Mouse (Mus musculus) gastrocnemius, postnatal 25 days (tissue): ENCODE measurements around the gene Pnp. TPM values are rescaled to one million over a fixed set of nuclear protein-coding genes. Genes with fewer than 3 reads are reported as not detected.
"Not testable (repeated sequence)": the region's sequence is repeated elsewhere in the genome, so short reads cannot be mapped to it uniquely, and the experiment has no call there.

Experiments
- DNase-seq: peaks from one replicate; pipeline ENCODE4 v3.0.0; 2022
- long read RNA-seq, 2 experiments: library from polyadenylated mRNA; stranded (forward); transcript quantifications; one replicate each; pipeline ENCODE4 v2.0.0; 2021
- total RNA-seq, 2 experiments: library from RNA; stranded (reverse); gene quantifications; 1 replicate in 1 of 2; 2 replicates in 1 of 2; pipeline ENCODE4 v1.2.3; 2021

The Pnp gene
- 1 to 10 TPM; 4.4 to 8.7 TPM for total RNA-seq
- long read RNA-seq, experiment 1, transcript Pnp-201 (6 exons, 2,942 nt): major isoform, 6 of 7 reads
- long read RNA-seq, experiment 1, partial matches to known transcripts: 1 of 7 reads
- long read RNA-seq, experiment 1, other reads (novel, unspliced or antisense): 0 of 7 reads
- long read RNA-seq, experiment 2, partial matches to known transcripts: 2 of 4 reads
- long read RNA-seq, experiment 2, other reads (novel, unspliced or antisense): 0 of 4 reads

- DNase-seq: peak; percentile 99
Observed at GRCm38 (mm10) chr14:50930754-50931492, at the start of gene Pnp, which contains the start of gene Pip4p1. Pnp (plus strand) TSS chr14:50931082. Pip4p1 (minus strand) TSS chr14:50930856.

GRCm38 (mm10) chr14:50891621-50892020 lies 39.3 kb upstream of the Pnp start:
- DNase-seq: no peak

DNA sequence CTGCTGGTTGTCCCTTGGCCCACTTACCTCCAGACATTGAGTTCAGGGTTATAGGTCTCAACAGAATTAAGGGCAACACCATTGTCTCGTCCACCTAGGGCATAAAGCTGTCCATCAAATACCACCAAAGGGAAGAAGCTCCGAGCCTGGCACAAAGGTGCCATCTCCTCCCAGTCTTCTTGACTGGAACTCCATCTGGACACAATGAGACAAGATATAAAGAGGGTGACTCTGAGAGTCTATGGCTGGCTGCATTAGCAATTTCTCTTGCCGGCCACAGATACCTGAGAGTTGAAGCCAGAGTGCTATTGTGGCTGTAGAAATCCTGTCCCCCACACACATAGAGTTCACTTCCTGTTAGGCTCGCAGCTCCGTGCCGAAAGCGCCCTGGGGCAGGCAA lies 38.8 kb upstream of the Pnp start:
- no peak for DNase-seq

DNA sequence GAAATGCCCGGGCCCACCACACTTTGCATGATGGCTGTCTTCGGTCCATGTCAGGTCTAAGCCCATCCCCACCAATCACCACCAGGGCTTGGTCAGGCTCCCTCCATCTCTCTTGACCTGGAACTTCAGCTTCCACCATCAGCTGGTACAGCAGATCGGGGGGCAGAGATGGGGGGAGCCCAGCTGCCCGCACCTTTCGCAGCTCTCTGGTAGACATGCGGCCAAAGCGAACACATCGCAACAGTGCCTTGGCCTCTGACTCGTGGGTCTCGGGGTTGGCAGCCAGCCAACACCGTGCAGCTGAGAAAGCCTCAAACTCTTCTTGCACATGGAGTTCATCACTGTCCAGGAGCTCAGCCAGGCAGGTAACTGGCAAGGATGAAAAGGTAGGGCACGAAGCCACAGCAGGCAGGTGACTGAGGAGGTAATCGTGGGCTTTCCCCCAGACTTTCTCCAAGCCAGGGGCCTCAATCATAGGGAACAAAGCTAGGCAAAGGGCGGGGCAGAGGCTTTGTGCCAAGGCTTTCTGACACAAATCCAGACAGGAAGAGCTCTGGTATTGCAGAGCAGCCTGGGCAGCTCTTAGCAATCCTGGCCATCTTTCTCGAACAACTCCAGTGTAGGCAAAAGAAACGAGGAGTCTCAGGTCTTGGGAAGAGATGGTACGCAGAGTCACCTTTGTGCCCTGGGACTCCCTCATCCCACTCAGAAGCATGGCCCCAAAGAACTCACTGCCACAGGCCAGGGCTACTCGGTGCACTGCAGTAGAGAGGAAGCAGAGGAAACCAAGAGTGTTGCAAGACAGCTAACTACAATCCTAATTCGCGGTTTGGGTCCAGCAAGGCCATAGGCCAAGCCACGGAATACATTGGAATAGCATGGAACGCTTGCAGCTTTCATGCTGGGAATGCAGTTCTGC lies 38.1 kb upstream of the Pnp start:
- DNase-seq: peak; percentile 21

GRCm38 (mm10) chr14:50895407-50895806 lies 35.5 kb upstream of the Pnp start:
- DNase-seq: no peak

- DNase-seq: peak; percentile 83
Observed at GRCm38 (mm10) chr14:50895985-50896746, 34.7 kb upstream of the Pnp start.

- DNase-seq: no peak
Observed at GRCm38 (mm10) chr14:50896747-50897373, 34.0 kb upstream of the Pnp start.

DNA sequence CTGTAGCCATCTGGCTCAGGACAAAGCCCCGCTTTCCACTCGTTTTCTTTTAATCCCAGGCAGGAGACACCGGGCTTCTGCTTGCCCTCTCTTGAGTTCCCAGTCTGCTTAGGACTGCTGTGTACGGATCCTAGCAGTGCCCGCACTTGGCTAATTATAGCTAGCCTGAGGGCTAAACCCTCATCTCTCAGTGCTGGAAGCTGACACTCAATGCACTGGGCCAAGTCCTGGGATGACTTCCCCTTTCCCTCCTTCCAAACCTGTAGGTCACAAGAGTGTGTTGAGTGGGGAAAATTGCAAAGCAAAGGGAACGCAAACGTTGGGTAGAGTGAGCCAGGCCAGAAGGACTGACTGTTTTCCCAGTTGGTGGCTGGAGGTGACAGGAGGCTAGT lies 33.5 kb upstream of the Pnp start, which contains the start of gene Klhl33:
Gene Klhl33, minus strand, starts transcription at position 134 of the 392 bp plus-strand sequence.
- peak; percentile 77 for DNase-seq

DNA sequence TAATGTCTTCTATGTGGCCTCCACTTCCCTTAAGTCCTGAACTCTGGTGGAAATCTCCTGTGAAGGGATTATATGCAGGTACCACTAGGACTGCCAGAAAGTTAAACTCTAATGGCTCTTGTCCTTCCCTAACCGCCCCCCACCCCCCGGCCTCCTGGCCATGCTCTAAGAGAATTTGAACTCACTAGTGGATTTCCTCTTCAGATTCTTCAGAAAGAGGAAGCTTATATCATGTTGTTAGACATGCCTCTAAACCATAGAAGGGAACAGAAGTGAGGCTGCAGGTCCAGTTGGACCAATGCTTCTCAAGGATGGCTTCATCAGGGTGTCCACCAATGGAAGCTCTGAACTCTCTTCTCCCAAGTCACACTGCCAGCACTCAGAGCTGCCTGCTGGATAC lies 32.9 kb upstream of the Pnp start:
- not testable (repeated sequence) for DNase-seq

GRCm38 (mm10) chr14:50903973-50904827 lies 26.7 kb upstream of the Pnp start:
- DNase-seq: peak; percentile 52

DNA sequence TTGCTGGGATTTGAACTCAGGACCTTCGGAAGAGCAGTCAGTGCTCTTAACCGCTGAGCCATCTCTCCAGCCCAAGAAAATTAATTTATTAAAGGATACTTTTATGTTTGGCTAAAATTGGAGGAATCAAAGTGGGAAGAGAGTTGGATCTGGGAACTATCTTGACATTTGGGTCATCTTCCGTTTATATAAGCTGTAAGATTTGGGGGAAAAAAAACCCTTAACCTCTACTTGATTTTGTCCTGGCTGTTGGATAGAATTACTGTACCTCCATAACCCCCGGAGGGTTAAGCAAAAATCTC lies 26.1 kb upstream of the Pnp start:
- no peak for DNase-seq

DNA sequence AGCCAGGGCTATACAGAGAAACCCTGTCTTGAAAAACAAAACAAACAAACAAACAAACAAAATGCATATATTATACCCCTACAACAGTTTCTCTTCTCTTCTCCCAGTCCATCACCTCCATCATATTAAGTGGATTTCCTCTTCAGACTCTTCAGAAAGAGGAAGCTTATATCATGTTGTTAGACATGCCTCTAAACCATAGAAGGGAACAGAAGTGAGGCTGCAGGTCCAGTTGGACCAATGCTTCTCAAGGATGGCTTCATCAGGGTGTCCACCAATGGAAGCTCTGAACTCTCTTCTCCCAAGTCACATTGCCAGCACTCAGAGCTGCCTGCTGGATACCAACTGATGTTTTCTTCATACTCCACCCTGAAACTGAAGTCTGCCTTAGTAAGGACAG lies 25.6 kb upstream of the Pnp start:
- DNase-seq: not testable (repeated sequence)

GRCm38 (mm10) chr14:50908126-50908525 lies 22.8 kb upstream of the Pnp start:
- no peak for DNase-seq

- no peak for DNase-seq
Observed at GRCm38 (mm10) chr14:50911356-50911755, 19.5 kb upstream of the Pnp start.

GRCm38 (mm10) chr14:50923437-50923836 lies 7.4 kb upstream of the Pnp start:
- DNase-seq: not testable (repeated sequence)

DNA sequence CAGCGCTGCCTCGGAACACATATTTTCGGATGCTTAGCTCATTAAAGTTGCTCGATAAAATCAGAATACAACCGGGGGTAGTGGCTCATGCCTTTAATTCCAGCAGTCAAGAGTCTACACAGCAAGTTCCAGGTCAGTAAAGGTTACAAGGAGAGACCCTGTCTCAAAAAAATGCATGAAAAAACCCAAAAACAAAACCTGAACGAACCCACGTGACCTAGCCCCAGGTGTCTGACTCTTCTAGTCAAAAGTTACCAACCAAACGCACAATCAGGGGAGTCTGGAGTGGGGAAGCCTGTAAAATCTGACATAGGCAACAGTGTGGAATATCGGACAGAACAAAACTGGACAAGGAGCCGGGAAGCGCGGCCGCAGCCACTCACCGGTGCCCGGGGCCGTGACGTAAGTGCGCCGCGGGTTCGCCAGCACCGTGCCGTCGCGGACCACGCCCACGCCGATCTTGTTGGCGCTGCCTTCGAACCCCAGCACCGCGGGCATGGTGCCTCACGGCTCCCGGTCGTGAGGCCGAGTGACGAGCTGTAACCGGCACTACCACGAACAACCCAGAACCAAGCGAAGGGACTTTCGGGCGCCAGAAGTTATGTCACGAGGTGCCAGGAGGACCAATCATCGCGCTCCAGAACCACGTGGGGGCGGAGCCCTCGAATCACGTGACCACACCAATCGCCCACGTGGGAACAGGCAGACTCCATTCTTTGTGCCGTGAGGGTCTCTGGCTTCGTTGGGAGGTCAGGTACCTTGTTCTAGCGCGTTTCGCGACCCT lies 6.4 kb upstream of the Pnp start, which contains the start of the genes Osgep and Apex1:
Gene Osgep, minus strand, starts transcription at position 613 of the 784 bp plus-strand sequence.
Gene Apex1, plus strand, starts transcription at position 688 of the 784 bp plus-strand sequence.
- DNase-seq: peak; percentile 94

GRCm38 (mm10) chr14:50925111-50925920 lies 5.6 kb upstream of the Pnp start:
- DNase-seq: no peak

DNA sequence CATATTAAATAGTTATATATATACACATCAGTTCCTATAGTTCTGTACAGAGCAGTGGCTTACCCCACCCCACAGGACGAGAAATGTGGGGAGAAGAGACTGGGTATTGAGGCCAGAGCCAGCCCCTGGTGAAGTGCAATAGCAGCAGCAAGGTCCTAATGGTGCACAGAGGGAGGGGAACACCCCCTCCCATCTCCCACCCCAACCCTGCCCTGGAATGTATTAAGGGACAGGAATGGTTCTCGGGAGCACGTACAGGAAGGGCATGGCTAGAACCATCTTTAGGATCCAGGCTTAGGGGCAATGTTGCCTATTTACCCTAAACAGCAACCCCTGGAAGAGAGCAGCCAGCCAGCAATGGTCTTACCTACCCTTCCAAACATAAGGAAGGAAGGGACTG lies 3.5 kb upstream of the Pnp start:
- no peak for DNase-seq

DNA sequence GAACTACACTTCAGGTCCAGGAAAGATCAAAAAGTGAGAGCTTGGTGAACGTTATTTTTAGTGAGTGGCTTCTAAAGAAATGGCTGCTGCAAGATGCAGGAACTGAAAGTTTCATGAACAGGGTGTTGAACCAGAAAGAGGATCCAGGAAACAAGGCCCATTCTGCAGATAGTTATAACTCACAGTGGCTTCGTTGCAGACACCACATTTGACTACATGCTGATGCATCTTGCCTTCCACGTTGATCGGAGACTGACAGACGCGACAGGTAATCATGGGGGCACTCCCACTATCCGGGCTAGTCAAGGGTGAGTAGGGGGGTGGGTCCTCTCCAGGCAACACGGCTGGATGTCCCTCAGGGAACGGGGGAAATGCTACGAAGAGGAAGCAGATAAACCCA lies 931 bp upstream of the Pnp start:
- DNase-seq: no peak
